Mouse (Mus musculus) retina, adult 2 months (tissue): ENCODE measurements at regions not wholly inside any gene's neighbourhood (a gene's known extent, or its start where the extent isn't known, plus 50 kb on each side); places are given as distances from the start of the nearest gene placed in this dataset.

ENCODE experiments used
- DNase-seq: peaks from one replicate; pipeline ENCODE4 v3.0.0-alpha.2; 2012; ENCODE audit warnings: low read depth, low spot score

GRCm38 (mm10) chr13:26080302-26080701, 689.7 kb downstream of the Hdgfl1 start:
- DNase-seq: no peak

DNA sequence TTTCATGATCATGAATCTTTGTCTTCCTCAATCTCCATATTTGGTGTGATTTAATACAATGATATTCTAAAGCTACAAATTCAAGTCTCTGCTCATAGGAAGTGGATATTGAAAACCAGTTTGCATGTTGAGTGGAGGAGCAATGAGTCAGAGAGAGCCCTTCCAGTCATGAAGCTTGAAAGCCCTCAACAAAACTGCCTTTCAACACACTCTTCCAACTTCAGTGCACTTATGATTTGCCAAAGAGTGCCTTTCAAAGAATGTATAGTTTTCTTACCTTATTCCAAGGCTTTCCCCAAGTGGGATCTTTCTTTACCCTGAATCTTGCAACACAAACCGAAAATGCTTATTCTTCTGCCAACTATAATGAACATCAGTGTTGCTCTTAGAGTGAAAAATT, 690.6 kb downstream of the Hdgfl1 start:
- no peak for DNase-seq

- no peak for DNase-seq
These were observed 708.6 kb downstream of the Hdgfl1 start for GRCm38 (mm10) chr13:26061322-26061721.

- no peak for DNase-seq
These were observed 732.3 kb downstream of the Hdgfl1 start for GRCm38 (mm10) chr13:26037699-26038098.

- DNase-seq: no peak
These were observed 743.6 kb downstream of the Hdgfl1 start for GRCm38 (mm10) chr13:26026386-26026785.

DNA sequence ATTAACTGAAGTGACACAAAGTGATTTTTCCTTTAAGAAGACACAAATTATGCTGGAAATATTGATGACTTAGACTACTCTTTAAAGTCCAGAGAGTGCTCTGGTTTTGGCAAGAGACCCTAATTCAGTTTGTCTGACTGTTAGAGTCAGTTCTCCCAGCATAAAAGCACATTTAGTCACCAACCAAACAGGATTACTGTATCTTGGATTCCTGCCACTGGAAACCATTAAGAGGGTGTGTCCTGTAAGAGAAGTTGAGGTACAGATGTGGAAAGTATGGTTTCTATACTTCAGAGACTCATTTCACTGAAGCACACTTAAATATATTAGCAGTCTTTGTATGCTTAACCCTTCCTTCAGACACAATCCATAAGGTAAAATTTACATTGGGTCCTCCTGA, 745.3 kb downstream of the Hdgfl1 start:
- no peak for DNase-seq

- DNase-seq: no peak
These were observed 749.5 kb downstream of the Hdgfl1 start for GRCm38 (mm10) chr13:26020491-26020890.

DNA sequence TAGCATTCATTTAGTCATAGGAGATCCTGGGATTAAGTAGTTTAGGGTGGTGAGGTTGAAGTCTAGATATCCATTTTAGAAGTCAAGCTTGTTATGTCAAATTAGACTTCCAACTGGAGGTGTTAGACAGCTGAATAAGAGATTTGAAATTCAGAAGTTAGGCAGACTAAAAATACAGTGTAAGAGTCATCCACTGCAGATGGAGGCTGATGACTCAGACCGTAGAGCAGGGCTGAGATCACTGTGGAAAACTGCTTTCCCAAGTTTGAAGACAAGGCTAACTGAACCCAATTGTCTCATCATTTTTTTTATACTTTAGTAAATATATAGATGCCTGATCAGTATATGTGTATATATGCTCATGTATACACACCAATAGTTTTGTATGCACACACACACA, 738.8 kb upstream of the Nrsn1 start:
- DNase-seq: no peak

DNA sequence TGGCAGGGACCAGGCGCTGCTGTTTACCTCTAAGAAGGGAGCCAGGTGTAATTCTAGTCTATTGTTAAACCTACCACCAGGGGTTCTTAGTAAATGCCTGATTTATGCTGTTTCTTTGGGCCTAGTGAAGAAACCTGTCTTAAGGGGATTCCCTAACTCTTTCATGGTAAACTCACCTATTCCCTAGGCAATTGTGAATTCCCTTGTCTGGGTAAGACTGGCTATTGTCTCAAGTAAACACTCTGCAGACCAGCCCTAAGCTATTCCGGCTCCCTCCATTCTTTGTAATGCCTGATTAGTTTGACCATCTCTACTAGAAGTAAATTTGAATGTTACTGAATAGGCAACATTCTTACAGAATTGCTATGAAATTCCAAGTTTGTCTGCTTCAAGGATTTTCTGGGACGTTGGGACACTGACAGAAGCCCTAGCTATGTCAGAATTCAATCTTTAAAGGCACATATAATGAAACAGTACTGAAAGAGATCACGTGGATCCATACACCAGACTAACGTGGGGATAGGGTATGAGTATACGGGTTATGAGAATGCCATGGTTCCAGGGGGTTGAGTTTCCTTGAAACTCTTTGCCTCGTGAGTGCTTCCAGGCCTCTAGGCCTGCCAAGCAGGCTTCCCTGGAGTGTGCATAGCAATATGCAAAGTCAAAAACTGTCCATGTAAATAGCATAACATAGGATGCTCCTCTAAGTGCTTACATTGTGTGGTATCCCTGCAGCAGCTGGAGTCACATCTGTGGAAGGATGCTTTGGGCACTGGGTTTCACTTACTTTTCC, 734.7 kb upstream of the Nrsn1 start:
- no peak for DNase-seq

DNA sequence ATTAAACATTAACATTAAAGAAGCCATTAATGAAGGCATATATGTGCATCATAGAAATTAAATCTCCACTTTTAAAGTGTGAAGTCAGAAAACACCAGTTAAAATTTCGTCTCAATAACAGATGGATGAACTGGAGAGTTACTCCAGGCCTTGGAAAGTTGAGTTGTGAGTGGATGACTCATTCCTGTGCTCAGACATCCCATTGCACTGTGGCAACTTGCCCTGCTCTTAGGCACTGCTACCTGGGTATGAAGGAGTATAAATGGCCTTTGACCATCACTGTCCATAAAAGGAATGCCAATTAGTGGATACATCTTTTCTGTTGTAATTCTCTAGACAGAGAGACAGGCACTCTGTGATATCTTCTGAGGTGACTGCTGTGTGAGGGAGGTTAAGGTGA, 723.2 kb upstream of the Nrsn1 start:
- DNase-seq: no peak

DNA sequence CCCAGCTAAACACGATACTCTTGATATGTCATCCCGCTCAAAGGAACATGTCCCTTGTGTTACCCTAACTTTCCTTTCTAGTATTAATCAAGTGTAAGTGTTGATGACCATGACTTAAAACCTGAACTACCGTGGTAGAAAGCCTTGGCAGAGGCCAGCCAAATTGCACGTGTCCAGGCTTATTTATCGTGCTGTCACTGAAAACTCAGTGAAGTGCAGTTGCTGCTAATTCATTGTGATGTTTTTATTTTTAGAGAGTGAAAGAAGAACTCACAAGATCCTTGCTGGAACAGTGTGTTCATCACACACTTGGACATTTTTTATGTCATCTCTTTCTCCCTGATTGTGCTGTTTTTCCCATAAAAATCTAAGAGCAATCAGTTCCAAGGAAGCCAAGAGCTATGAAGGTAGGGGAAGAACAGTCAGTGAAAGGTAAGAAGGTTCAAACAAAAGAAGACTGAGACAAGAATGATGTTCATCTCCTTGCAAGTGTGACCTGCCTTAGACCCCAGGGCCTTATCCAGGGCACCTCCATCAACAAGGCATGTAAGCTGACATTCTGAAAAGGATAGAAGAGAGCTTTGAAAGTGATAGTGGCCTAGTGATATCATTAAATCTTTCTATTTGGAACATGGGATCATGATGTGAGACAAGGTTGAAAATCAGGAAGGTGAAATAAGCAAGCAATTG, 718.9 kb upstream of the Nrsn1 start:
- no peak for DNase-seq

DNA sequence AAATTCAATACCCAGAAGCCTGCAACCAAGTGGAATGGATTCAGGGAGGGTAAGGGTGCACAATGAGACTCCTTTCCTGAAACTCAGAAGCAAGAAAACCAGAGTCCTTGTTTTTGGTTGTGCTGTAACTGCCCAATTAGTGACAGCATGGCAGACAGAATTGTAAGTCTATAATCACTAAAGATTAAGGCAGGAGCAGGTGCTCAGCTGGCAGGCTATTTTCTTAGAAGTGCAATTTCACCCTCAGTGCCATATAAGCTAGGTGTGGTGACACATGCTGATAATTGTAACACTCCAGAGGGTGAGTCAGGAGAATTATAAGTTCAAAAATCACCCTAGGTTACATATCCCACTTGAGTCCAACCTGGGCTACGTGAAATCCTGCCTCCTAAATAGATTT, 714.2 kb upstream of the Nrsn1 start:
- no peak for DNase-seq

GRCm38 (mm10) chr13:25983659-25984058, 713.4 kb upstream of the Nrsn1 start:
- DNase-seq: no peak

GRCm38 (mm10) chr13:25978648-25979047, 708.3 kb upstream of the Nrsn1 start:
- DNase-seq: no peak

GRCm38 (mm10) chr13:25958592-25958991, 688.3 kb upstream of the Nrsn1 start:
- DNase-seq: no peak

GRCm38 (mm10) chr13:25958153-25958466, 687.8 kb upstream of the Nrsn1 start:
- no peak for DNase-seq

DNA sequence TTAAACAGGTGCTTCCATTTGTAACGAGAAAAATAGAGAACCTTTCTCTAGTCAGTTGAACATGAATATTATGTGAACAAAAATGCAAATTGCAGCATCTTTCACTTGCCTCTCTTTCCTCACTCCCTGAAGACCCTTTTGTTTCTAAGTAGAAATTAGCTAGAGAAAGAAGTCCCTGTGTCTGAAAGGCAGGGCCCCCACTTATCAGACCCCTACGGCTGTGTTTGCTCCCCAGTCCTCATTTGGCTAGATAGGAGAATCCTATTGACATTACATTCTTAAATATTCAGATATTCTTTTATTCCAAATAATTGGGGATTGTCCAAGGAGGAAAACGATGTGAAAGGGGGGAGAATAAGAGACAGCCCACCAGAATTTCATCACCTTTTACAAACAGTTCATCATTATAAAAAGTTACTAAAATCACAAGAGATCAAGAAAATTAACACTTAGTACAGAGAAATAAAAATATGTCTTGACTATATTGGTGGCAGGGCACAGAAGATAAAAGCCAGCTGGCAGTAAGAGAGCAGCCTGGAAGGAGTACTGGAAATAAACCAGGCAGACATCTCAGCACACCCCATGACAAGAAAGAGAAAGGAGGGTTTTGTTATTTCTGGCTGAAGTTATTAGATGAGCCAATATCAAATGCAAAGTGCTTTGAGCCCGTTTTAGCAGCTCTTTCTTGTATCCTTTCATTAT, 687.3 kb upstream of the Nrsn1 start:
- no peak for DNase-seq

GRCm38 (mm10) chr13:25937631-25938030, 667.3 kb upstream of the Nrsn1 start:
- no peak for DNase-seq

DNA sequence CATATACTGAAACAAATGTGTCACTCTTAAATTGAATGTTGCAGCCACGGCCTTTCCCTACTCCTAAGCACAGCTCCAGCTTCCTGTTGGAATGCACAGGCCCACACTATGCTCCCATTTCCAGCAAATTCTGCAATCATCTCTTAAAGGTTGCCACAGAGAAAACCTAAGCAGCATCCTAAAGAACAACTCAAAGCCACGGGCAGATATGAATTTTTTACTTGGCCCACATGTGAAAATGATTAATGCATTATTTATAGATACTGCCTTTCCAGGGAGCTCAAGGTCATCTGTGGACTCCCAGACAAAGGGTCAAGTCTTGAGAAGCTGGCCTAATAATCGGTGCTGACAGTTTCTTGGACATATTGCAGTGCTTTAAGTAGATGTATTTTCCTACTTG, 663.5 kb upstream of the Nrsn1 start:
- no peak for DNase-seq

DNA sequence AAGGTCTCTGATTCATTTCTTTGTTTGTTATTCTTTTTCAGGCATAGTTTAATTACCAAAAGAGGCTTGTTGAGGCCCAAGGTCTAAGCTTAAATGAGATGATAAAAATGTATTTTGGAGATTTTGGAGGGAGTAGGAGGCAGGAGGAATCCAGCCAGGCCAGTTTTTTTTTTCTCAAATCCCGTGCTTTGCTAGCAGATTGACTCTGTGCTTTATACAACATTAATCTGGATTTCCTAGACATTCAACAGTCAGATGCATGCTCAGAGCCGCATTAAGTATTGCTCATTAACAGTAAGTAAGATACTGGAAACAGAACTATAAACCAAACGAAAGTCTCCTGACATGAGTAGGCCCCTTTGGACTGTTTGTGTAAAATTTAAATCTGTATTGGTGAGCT, 662.9 kb upstream of the Nrsn1 start:
- no peak for DNase-seq

DNA sequence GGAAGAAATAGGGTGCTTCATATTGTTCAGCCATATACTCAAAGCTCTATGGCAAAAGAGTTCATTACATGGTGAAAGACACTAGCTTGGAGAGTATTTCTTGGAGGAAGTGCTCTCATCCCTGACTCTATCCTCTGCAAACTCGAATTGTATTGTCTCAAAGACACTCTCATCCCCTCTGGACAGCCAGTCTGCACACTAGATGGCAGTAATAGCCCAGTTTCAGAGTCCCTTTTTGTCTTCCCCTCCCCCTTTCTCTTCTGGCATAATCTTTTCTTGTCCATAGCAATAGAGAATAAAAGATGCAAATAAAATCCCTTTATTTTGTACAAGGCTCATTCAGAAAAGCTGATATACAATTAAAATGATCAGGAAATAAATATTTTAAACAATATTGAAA, 662.5 kb upstream of the Nrsn1 start:
- peak; percentile 50 for DNase-seq

DNA sequence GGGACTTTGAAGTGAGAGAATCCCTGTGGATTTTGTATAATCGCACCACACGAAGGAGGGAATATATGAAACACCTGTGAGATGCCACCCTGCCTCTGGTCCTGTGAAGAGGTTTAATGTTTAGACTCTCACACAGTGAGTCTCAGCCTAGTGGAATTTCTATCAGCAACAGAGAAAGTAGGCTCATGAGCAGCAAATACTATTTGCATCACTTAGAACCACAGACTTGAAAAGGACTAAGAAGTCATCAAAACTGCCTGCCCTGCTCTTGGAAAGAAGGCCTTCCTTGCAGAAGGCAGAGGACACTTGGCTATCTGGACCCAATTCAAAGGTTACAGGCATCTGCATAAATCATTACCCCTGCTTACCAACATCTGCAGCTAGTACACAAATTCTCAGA, 662.1 kb upstream of the Nrsn1 start:
- no peak for DNase-seq

DNA sequence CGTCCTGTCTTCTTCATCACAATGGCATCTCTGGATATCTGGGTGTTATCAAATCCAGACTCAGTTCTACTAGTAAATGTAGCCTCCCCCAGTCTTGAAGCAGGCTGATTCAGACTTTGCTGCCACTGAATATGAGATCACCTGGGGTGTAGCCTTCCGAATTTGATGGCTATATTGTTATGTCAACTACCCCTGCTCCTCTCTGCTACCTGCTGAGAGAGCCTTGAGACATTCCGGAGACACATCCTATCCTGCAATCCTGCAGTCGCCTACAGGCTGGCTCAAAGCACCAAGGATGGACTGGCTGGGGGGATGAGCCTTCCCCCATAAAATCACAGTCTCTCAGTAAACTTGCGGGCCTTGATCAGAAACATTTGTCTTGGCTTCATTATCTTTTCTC, 655.4 kb upstream of the Nrsn1 start:
- DNase-seq: no peak
